Mouse (Mus musculus) cortical plate, adult 2 months (tissue): ENCODE results near the gene Lrch4.

Experiments used
- CTCF ChIP-seq: fragments of 200-500 bp; IDR thresholded peaks from 2 replicates; pipeline ENCODE4 v1.5.1; 2011; ENCODE audit warnings: mild to moderate bottlenecking, control low read depth, low read length; ENCODE audit not compliant: insufficient read depth; ENCODE audit errors: extremely low read depth
- POLR2A ChIP-seq: fragments of 200-500 bp; IDR thresholded peaks from 2 replicates; pipeline ENCODE4 v1.6.1; 2011; ENCODE audit warnings: mild to moderate bottlenecking, low read length, control low read depth; ENCODE audit not compliant: insufficient read depth; ENCODE audit errors: extremely low read depth

GRCm38 (mm10) chr5:137660064-137660688 is 31.3 kb downstream of the Lrch4 start:
- TF ChIP-seq CTCF = no peak
- no peak for TF ChIP-seq POLR2A
